Mouse (Mus musculus): ENCODE results near the gene Trpc3. TPM values are rescaled to one million over a fixed set of nuclear protein-coding genes. Genes with fewer than 3 reads are reported as not detected.

Gene Trpc3
- not detected in 2 replicates for polyA plus RNA-seq (2012; ENCODE audit: low replicate concordance)

DNA sequence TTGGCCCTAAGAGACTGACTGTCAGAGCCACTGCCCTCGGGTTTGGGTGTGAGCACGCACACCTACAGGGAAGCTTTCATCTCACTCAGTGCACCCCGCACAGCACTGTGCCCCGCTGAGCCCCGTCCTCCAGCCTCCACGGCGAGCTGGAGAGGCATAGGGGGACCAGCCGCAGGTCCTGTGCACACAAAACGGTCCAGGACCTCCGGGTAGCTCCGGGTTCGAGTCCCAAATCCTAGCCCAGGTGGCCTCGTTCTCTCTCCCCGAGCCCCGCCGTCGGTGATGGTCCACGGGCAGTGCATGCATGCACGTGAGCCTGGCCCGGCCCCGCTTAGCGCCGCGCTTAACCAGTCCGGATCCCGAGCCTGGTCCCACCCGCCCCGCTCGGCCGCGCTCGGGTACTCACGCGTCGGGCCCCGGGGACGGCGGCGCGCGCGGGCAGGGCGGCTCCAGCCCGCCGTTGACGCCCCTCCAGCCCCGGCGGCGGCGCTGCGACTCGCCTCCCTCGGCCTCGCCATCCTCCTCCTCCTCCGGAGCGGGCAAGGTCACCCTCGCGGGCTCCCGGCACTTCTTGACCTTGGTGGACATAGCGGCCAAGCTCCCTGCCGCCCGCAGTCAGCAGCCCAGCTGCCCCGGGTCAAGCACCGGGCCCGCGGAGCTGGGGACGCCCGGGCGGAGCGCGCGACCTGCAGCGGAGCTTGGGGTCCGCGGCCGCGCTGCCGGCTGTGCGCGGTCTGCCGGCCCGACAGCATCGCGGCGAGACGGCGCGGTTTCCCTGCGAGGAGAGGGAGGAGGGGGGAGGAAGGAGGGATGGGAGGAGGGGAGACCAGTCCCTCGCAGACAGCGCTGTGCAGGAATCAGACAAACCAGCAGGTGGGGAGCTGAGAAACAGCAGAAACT lies at the start of gene Trpc3:
TSS of gene Trpc3 (minus strand) at position 776 of the 900 bp plus-strand sequence.

DNA sequence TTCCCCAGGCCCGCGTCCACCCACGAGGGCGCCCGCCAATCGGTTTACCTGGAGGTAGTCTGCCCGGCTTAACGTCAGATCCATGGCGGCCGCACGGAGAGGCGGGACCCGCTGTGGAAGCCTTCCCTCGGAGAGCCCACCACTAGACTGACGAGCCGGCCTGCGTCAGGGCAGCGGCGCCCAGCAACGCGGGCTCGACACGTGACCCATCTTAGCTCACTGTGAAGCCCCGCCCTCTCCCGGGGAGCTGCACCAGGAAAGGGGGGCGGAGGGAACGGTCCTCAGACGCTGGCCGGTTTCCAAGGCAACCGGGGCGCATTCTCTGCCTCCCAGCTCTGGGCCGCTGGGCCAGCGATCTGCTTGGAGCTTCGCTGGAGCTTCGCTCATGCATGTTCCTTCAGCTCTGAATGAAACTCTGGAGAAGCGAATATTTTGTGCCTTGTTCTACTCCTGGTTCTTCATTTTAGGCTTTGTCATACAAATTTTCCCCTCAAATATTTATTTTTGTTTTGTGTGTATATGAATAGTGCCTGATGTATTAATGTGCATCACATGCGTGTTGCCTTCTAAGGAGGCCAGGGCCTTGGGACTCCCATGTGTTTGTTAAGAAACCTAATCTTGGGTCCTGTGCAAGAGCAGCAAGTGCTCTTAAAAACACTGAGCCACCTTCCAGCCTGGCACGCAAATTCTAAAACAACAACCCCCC lies 76.6 kb downstream of the Trpc3 start, which contains the start of gene Bbs7:
TSS of gene Bbs7 (minus strand) at position 276 of the 706 bp plus-strand sequence.

DNA sequence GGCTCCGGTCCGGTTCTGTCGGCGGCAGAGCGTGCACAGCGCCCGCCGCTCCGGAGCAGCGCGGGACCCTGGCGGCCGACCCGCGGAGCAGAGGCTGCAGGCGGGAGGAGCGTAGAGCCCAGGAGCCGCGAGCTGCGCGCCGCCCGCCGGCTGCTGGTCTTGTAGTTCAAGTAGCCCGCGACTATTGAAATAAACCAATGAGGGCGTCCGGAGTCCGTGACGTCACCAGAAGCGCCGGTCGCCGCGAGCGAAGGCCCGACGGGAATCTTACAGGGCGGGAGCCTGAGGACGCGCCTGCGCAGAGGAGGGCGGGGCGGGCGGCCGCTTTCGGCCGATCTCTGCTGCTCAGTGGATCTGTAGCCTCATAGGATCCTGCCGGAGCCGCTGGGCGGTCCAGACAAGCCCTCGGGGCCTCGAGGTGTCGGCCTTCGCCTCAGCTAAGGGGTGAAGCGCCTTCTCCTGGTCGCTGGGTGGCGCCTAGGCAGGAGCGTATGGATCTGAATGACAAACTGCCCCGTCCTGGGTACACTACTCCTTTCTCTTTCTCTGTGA lies 118.1 kb downstream of the Trpc3 start, which contains the start of gene Ccna2:
TSS of gene Ccna2 (minus strand) at position 324 of the 552 bp plus-strand sequence.

Other genes with a start within 250 kb of the Trpc3 start
- gene Anxa5, start 214.3 kb downstream of the Trpc3 start, polyA plus RNA-seq (2012; ENCODE audit: low replicate concordance), result 16.9 and 31.8 TPM in 2 replicates
- 0.27 TPM in 1 of 2 replicates, not detected in the other for gene 1810062G17Rik, start 214.2 kb downstream of the Trpc3 start, polyA plus RNA-seq (2012; ENCODE audit: low replicate concordance)
- not detected in 2 replicates for gene Gm11549, start 168.4 kb downstream of the Trpc3 start, polyA plus RNA-seq (2012; ENCODE audit: low replicate concordance)
- 0.41 and 3.8 TPM in 2 replicates for gene Exosc9, start 137.6 kb downstream of the Trpc3 start, polyA plus RNA-seq (2012; ENCODE audit: low replicate concordance)
- 270 and 326 TPM in 2 replicates for gene Ccna2, start 118.0 kb downstream of the Trpc3 start, polyA plus RNA-seq (2012; ENCODE audit: low replicate concordance)
- gene Bbs7, start 76.7 kb downstream of the Trpc3 start, polyA plus RNA-seq (2012; ENCODE audit: low replicate concordance), result 1.1 and 1.3 TPM in 2 replicates
- 1.7 and 3.6 TPM in 2 replicates for gene 4932438A13Rik, start 172.9 kb upstream of the Trpc3 start, polyA plus RNA-seq (2012; ENCODE audit: low replicate concordance)